Mouse (Mus musculus) liver, postnatal 0 days (tissue): ENCODE results near the gene Pptc7. TPM values are rescaled to one million over a fixed set of nuclear protein-coding genes. Genes with fewer than 3 reads are reported as not detected.
A peak's percentile ranks its signal among the peaks of the same experiment; 100 is the strongest.

Source experiments
- ATAC-seq: fragments of 200-750 bp; cut with Nextera tagmentation; 2 replicates; pipeline ENCODE4 v1.8.0; 2017; ENCODE audit warnings: mild to moderate bottlenecking, moderate library complexity
- DNase-seq: peaks from one replicate; pipeline ENCODE4 v3.0.0-alpha.2; 2016
- H3K27ac ChIP-seq: fragments of 300-500 bp; sonication (generic); 2 replicates; pipeline ENCODE4 v1.5.1; 2014; ENCODE audit warnings: antibody characterized with exemption, moderate library complexity, mild to moderate bottlenecking, low read depth
- H3K27me3 ChIP-seq: fragments of 300-500 bp; sonication (generic); 2 replicates; pipeline ENCODE4 v1.6.1; 2014; ENCODE audit warnings: low read length, control low read depth, mixed read lengths; ENCODE audit not compliant: insufficient read depth
- H3K36me3 ChIP-seq: fragments of 300-500 bp; sonication (generic); replicated peaks from 2 replicates; pipeline ENCODE4 v1.6.1; 2014; ENCODE audit warnings: mild to moderate bottlenecking, control low read depth, low read length, moderate library complexity, mixed read lengths; ENCODE audit not compliant: insufficient read depth
- H3K4me1 ChIP-seq: fragments of 300-500 bp; sonication (generic); 2 replicates; pipeline ENCODE4 v1.6.1; 2014; ENCODE audit warnings: antibody characterized with exemption, mild to moderate bottlenecking, control low read depth; ENCODE audit not compliant: insufficient read depth
- H3K4me2 ChIP-seq: fragments of 300-500 bp; sonication (generic); 2 replicates; pipeline ENCODE4 v1.6.1; 2014; ENCODE audit warnings: low read depth, mild to moderate bottlenecking, low read length, moderate library complexity, mixed read lengths
- H3K4me3 ChIP-seq: fragments of 300-500 bp; sonication (generic); 2 replicates; pipeline ENCODE4 v1.5.1; 2014; ENCODE audit warnings: low read depth, low read length
- H3K9ac ChIP-seq: fragments of 300-500 bp; sonication (generic); replicated peaks from 2 replicates; pipeline ENCODE4 v1.6.1; 2014; ENCODE audit warnings: mild to moderate bottlenecking, moderate library complexity
- H3K9me3 ChIP-seq: fragments of 300-500 bp; sonication (generic); 2 replicates; pipeline ENCODE4 v1.6.1; 2016; ENCODE audit warnings: mild to moderate bottlenecking, control low read depth, low read length, mixed read lengths
- CTCF ChIP-seq: sonication (generic); IDR thresholded peaks from 2 replicates; pipeline ENCODE4 v1.5.1; 2016; ENCODE audit warnings: antibody characterized with exemption, low read depth
- EP300 ChIP-seq: IDR thresholded peaks from 2 replicates; pipeline ENCODE4 v1.6.1; 2016; ENCODE audit warnings: antibody characterized with exemption, low read depth, mild to moderate bottlenecking
- WGBS: fragments of 180-500 bp; shearing (Covaris S2); extraction: QIAGEN DNeasy Blood & Tissue Kit; methylation state at CpG from one replicate; pipeline ENCODE4 v1.1.7; 2014; ENCODE audit not compliant: insufficient replicate concordance; 5-methylcytosine and 5-hydroxymethylcytosine counted together
- polyA plus RNA-seq: library from polyadenylated mRNA; unstranded; fragments of >200 nt; fragmentation: Nextera tagmentation; extraction: Ambion mirVana; gene quantifications from 2 replicates; pipeline ENCODE4 v1.2.1, GENCODE M21; 2015

Pptc7 gene
- polyA plus RNA-seq, 1 experiment from 2014 or later = 4.4 TPM

GRCm38 (mm10) chr5:122285767-122286150, 1.6 kb downstream of the Pptc7 start:
- WGBS = 36% methylated on average over 7 of the region's 7 CpGs
- Histone ChIP-seq H3K4me3 (peak overlapping the region; percentile 89), H3K27me3 (no peaks in the 10 kb centered on the region), H3K4me2 (peak overlapping the region; percentile 98), H3K9ac (peak overlapping the region; percentile 95), H3K27ac (peak overlapping the region; percentile 89), H3K4me1 (peaks cover 36% of the 10 kb centered on the region), H3K36me3 (peaks cover 9% of the 10 kb centered on the region; the same call in 1 of the 2 replicates), H3K9me3 (no peaks in the 10 kb centered on the region)
- DNase-seq = no peak
- no peak for ATAC-seq
- TF ChIP-seq CTCF (no peak), EP300 (no peak)

- 78% methylated on average over 10 of the region's 10 CpGs for WGBS
- H3K36me3 ChIP-seq = peaks cover 9% of the 10 kb centered on the region; the same call in 1 of the 2 replicates
- no peaks in the 10 kb centered on the region for H3K27me3 ChIP-seq
- H3K9ac ChIP-seq = peak overlapping the region; percentile 30
- TF ChIP-seq CTCF (no peak), EP300 (no peak)
- ATAC-seq = no peak
- peaks cover 37% of the 10 kb centered on the region for H3K4me1 ChIP-seq
- H3K4me2 ChIP-seq = peak overlapping the region; percentile 98
- H3K27ac ChIP-seq = peak overlapping the region; percentile 89
- H3K4me3 ChIP-seq = peak overlapping the region; percentile 89
- no peak for DNase-seq
- H3K9me3 ChIP-seq = no peaks in the 10 kb centered on the region
These were observed 2.0 kb downstream of the Pptc7 start for GRCm38 (mm10) chr5:122286191-122286590.

GRCm38 (mm10) chr5:122287026-122287425, 2.9 kb downstream of the Pptc7 start:
- DNase-seq (no peak), ATAC-seq (no peak)
- WGBS = 70% methylated on average over 4 of the region's 4 CpGs
- H3K4me1 ChIP-seq = peaks cover 36% of the 10 kb centered on the region
- TF ChIP-seq EP300 (no peak), CTCF (no peak)
- no peaks in the 10 kb centered on the region for H3K9me3 ChIP-seq
- H3K9ac ChIP-seq = no peak overlapping the region
- no peak overlapping the region for H3K4me3 ChIP-seq
- H3K36me3 ChIP-seq = peaks cover 9% of the 10 kb centered on the region; the same call in 1 of the 2 replicates
- H3K4me2 ChIP-seq = peak overlapping the region; percentile 98
- no peaks in the 10 kb centered on the region for H3K27me3 ChIP-seq
- H3K27ac ChIP-seq = no peak overlapping the region

- H3K9ac ChIP-seq = no peak overlapping the region
- H3K4me2 ChIP-seq = no peak overlapping the region
- peaks cover 9% of the 10 kb centered on the region; the same call in 1 of the 2 replicates for H3K36me3 ChIP-seq
- ATAC-seq = no peak
- H3K27ac ChIP-seq = no peak overlapping the region
- 75% methylated on average over 4 of the region's 4 CpGs for WGBS
- DNase-seq = no peak
- H3K9me3 ChIP-seq = no peaks in the 10 kb centered on the region
- H3K4me3 ChIP-seq = no peak overlapping the region
- no peaks in the 10 kb centered on the region for H3K27me3 ChIP-seq
- TF ChIP-seq EP300 = no peak
- no peak for TF ChIP-seq CTCF
- H3K4me1 ChIP-seq = peaks cover 42% of the 10 kb centered on the region
These were observed 4.1 kb downstream of the Pptc7 start for GRCm38 (mm10) chr5:122288147-122288811.

- Histone ChIP-seq H3K9ac (peak overlapping the region; percentile 51), H3K27me3 (no peaks in the 10 kb centered on the region), H3K9me3 (no peaks in the 10 kb centered on the region), H3K4me2 (peak overlapping the region; percentile 63), H3K4me1 (peaks cover 45% of the 10 kb centered on the region), H3K4me3 (peak overlapping the region; percentile 15), H3K36me3 (peaks cover 9% of the 10 kb centered on the region; the same call in 1 of the 2 replicates), H3K27ac (peak overlapping the region; percentile 90)
- 34% methylated on average over 6 of the region's 6 CpGs for WGBS
- peak; percentile 56 for DNase-seq
- TF ChIP-seq CTCF = no peak
- ATAC-seq = peak; percentile 54
These were observed 7.0 kb downstream of the Pptc7 start for GRCm38 (mm10) chr5:122291149-122291548.

GRCm38 (mm10) chr5:122291553-122292339, 7.6 kb downstream of the Pptc7 start:
- H3K4me2 ChIP-seq = peak overlapping the region; percentile 63
- peaks cover 9% of the 10 kb centered on the region; the same call in 1 of the 2 replicates for H3K36me3 ChIP-seq
- no peak for TF ChIP-seq EP300
- TF ChIP-seq CTCF = no peak
- DNase-seq = no peak
- H3K9ac ChIP-seq = peak overlapping the region; percentile 51
- ATAC-seq = peak; percentile 82
- H3K27ac ChIP-seq = peak overlapping the region; percentile 90
- peak overlapping the region; percentile 15 for H3K4me3 ChIP-seq
- H3K27me3 ChIP-seq = no peaks in the 10 kb centered on the region
- H3K4me1 ChIP-seq = peaks cover 42% of the 10 kb centered on the region
- no peaks in the 10 kb centered on the region for H3K9me3 ChIP-seq
- 36% methylated on average over 17 of the region's 17 CpGs for WGBS
